Mouse (Mus musculus): Measurements from ENCODE around the gene Stum. TPM values are rescaled to one million over a fixed set of nuclear protein-coding genes. Genes with fewer than 3 reads are reported as not detected.

The Stum gene
- polyA plus RNA-seq, 1 experiment from 2014 or later, result 0.11 TPM

DNA sequence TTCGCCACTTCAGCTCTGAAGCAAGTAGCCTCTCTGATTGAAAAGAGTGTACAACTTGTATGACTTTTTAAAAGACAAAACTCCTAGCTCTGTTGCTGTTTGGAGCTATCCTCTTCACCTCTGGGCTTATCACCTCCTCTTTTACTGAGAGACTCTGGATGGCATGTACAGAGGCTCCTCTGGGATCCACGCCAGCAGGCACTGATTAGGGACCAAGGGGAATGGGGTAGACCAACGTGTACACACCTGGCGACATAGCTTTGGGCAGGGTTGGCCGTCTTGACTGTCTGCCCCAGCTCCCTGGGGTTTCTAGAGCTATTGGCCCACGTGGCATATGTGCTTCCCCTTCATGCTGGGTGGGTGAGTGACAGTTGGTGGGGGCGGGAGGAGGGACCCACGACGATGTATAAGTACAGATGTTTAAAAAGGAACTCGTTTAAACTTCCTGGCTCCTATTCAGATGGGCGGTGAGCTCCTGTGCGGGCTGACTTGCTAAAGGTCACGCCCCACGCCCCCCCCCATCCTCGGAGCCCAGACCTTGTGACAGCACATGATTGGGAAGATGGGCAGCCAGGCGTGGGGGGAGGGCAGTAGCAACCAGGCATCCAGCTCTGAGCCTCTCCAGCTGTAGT is 60.2 kb downstream of the Stum start:
- Histone ChIP-seq H3K9me3 (replicated peaks; ENCODE audit: control insufficient read depth, low read length) (no peaks in the 10 kb centered on the region), H3K27me3 (ENCODE audit: control insufficient read depth, insufficient read depth, low read length) (0 out of 2 replicates have a peak, but pooled peaks cover 4% of the 10 kb centered on the region), H3K4me1 (ENCODE audit: control insufficient read depth, insufficient read depth, low read length) (peaks cover 15% of the 10 kb centered on the region), H3K27ac (ENCODE audit: low read depth, low read length) (peak overlapping the region; percentile 36; the same call in 1 of the 2 replicates), H3K4me2 (no peak overlapping the region), H3K9ac (ENCODE audit: low read depth, low read length) (no peak overlapping the region), H3K36me3 (ENCODE audit: control insufficient read depth, insufficient read depth, low read length) (no peaks in the 10 kb centered on the region), H3K4me3 (ENCODE audit: low read depth, low read length) (no peak overlapping the region)
- ATAC-seq (replicated peaks; ENCODE audit: insufficient number of reproducible peaks, low FRiP score, low TSS enrichment), result no peak
- 52% methylated on average over 16 of the region's 16 CpGs for WGBS (ENCODE audit: insufficient replicate concordance)

DNA sequence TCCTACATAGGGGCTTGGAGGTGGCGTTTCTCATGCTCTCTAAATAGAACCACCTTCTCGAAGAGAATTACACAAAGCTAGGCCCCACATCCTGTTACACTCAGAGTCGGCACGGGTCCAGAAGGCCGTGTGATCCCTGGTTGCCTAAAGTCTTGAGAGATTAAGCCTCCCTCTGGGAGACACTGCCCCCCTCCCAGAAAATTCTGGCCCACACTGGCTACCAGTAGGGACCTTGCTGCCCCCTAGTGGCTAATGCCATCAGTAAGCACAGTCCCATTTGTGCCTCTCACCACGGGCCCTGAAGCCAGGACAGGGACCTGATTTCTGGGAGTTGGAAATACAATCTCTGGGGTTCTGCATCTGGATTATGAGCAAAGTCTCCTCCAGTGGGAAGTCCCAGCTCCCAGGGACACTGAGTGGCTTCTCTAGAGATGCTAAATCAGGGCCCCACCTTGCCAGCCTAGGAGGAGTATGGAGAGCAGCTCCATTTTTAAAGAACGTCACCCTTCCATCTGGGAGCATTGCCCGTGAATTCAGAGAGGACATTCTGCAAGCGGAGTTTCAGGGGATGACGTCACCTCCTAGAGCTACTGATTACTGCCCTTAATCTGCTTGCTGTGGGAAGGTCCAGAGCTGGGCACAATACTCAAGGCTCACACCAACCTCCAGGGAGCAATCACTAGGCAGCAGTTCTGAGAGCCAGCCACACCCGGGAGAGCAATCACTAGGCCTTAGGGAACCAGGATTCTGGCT is 61.1 kb downstream of the Stum start:
- WGBS (ENCODE audit: insufficient replicate concordance), result 21% methylated on average over 11 of the region's 11 CpGs
- H3K4me3 ChIP-seq (ENCODE audit: low read depth, low read length), result no peak overlapping the region
- H3K4me2 ChIP-seq, result peak overlapping the region; percentile 15
- H3K27me3 ChIP-seq (ENCODE audit: control insufficient read depth, insufficient read depth, low read length), result 0 out of 2 replicates have a peak, but pooled peaks cover 4% of the 10 kb centered on the region
- H3K36me3 ChIP-seq (ENCODE audit: control insufficient read depth, insufficient read depth, low read length), result no peaks in the 10 kb centered on the region
- H3K27ac ChIP-seq (ENCODE audit: low read depth, low read length), result peak overlapping the region; percentile 36; the same call in 1 of the 2 replicates
- H3K9me3 ChIP-seq (replicated peaks; ENCODE audit: control insufficient read depth, low read length), result no peaks in the 10 kb centered on the region
- H3K9ac ChIP-seq (ENCODE audit: low read depth, low read length), result no peak overlapping the region
- ATAC-seq (replicated peaks; ENCODE audit: insufficient number of reproducible peaks, low FRiP score, low TSS enrichment), result peak; percentile 65; the same call in 1 of the 2 replicates
- H3K4me1 ChIP-seq (ENCODE audit: control insufficient read depth, insufficient read depth, low read length), result peaks cover 15% of the 10 kb centered on the region

DNA sequence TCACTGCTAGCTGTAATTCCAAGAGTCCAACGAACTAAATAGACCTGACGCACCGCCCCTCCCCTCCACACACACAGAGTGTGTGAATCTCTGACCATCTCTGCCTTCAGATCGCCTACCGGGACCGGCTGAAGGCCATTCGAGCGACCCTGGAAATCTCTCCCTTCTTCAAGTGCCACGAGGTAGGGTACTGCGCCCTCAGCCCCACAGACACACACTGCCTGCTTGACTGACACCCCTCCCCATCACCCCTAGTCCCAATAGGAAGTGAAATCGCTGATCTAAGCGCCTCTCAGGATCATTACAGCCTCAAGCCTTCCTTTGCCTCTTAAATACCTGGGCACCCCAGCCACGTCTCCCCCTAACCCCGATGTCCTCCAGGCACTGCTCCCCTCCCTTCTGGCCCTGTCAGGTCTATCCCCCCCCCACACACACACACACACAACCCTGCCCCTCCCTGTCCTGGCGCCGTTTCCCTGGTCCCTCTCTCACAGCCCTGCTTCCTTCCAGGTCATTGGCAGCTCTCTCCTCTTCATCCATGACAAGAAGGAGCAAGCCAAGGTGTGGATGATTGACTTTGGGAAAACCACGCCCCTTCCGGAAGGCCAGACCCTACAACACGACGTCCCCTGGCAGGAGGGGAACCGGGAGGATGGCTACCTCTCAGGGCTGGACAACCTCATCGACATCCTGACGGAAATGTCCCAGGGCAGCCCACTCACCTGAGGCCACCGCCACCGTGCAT is 62.0 kb downstream of the Stum start:
- H3K27ac ChIP-seq (ENCODE audit: low read depth, low read length), result 0 out of 2 replicates have a peak overlapping the region, but pooled peaks have one; percentile 0
- no peaks in the 10 kb centered on the region for H3K36me3 ChIP-seq (ENCODE audit: control insufficient read depth, insufficient read depth, low read length)
- no peaks in the 10 kb centered on the region for H3K9me3 ChIP-seq (replicated peaks; ENCODE audit: control insufficient read depth, low read length)
- no peak overlapping the region for H3K4me3 ChIP-seq (ENCODE audit: low read depth, low read length)
- H3K9ac ChIP-seq (ENCODE audit: low read depth, low read length), result no peak overlapping the region
- WGBS (ENCODE audit: insufficient replicate concordance), result 53% methylated on average over 25 of the region's 25 CpGs
- no peak overlapping the region; the same call in 1 of the 2 replicates for H3K4me2 ChIP-seq
- ATAC-seq (replicated peaks; ENCODE audit: insufficient number of reproducible peaks, low FRiP score, low TSS enrichment), result no peak
- H3K4me1 ChIP-seq (ENCODE audit: control insufficient read depth, insufficient read depth, low read length), result peaks cover 18% of the 10 kb centered on the region
- H3K27me3 ChIP-seq (ENCODE audit: control insufficient read depth, insufficient read depth, low read length), result 0 out of 2 replicates have a peak, but pooled peaks cover 4% of the 10 kb centered on the region

DNA sequence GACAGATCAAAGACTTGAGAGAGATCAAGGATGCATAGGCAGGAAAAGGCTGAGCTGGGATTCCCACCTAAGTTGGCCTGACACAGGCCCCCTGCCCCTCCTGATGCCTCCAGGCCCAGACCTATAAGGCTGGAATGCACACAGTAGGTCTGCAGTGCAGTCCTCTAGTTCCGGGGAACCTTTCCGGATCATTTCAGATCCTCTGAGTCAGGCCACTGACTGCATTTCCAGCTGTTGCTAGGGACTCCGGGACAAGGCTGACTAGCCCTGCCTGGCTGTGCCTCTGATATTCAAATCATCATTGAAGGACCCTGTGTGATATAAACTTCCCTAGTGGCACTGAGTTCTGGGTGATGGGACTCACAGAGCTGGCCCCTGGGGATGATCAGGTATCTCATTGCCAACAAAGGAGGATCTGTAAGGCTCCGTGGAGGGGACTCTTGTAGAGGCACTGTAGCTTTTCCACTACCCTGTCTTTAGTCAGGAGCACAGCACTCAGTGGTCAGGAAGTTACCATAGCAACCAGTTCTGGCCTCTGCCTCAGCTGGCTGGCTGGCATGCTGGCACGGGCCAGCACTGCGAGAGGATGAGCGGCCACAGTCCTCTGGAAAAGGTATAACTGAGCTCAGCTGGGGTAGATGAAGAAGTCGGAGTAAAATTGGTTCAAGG is 62.7 kb downstream of the Stum start:
- H3K4me2 ChIP-seq, result no peak overlapping the region
- H3K27me3 ChIP-seq (ENCODE audit: control insufficient read depth, insufficient read depth, low read length), result 0 out of 2 replicates have a peak, but pooled peaks cover 2% of the 10 kb centered on the region
- 57% methylated on average over 8 of the region's 8 CpGs for WGBS (ENCODE audit: insufficient replicate concordance)
- H3K9me3 ChIP-seq (replicated peaks; ENCODE audit: control insufficient read depth, low read length), result no peaks in the 10 kb centered on the region
- ATAC-seq (replicated peaks; ENCODE audit: insufficient number of reproducible peaks, low FRiP score, low TSS enrichment), result no peak
- no peak overlapping the region for H3K9ac ChIP-seq (ENCODE audit: low read depth, low read length)
- no peak overlapping the region for H3K4me3 ChIP-seq (ENCODE audit: low read depth, low read length)
- H3K36me3 ChIP-seq (ENCODE audit: control insufficient read depth, insufficient read depth, low read length), result no peaks in the 10 kb centered on the region
- peaks cover 18% of the 10 kb centered on the region for H3K4me1 ChIP-seq (ENCODE audit: control insufficient read depth, insufficient read depth, low read length)
- H3K27ac ChIP-seq (ENCODE audit: low read depth, low read length), result no peak overlapping the region

DNA sequence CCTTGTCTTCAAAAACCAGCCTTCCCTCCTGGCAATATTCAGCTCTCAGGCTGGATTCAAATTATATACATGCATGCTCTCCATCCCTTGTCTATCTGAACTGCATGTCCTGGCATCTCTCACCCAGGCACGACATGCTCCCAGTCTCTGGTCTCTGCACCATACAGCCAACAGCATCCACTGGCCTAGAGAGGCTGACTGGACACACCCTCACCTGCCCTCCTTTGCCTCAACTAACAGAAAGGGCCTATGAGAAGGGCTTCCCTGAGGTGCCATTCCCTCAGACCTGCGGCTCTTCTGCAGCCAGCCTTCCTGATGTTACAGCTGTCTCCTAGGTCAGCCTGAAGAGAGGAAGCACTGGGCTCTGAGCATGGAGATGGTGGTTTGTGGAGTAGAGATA is 64.2 kb downstream of the Stum start:
- H3K9ac ChIP-seq (ENCODE audit: low read depth, low read length), result no peak overlapping the region
- no peak for ATAC-seq (replicated peaks; ENCODE audit: insufficient number of reproducible peaks, low FRiP score, low TSS enrichment)
- H3K27ac ChIP-seq (ENCODE audit: low read depth, low read length), result no peak overlapping the region
- WGBS (ENCODE audit: insufficient replicate concordance), result 81% methylated on average over 2 of the region's 2 CpGs
- no peaks in the 10 kb centered on the region for H3K9me3 ChIP-seq (replicated peaks; ENCODE audit: control insufficient read depth, low read length)
- no peak overlapping the region for H3K4me3 ChIP-seq (ENCODE audit: low read depth, low read length)
- no peaks in the 10 kb centered on the region for H3K27me3 ChIP-seq (ENCODE audit: control insufficient read depth, insufficient read depth, low read length)
- peaks cover 25% of the 10 kb centered on the region for H3K4me1 ChIP-seq (ENCODE audit: control insufficient read depth, insufficient read depth, low read length)
- no peaks in the 10 kb centered on the region for H3K36me3 ChIP-seq (ENCODE audit: control insufficient read depth, insufficient read depth, low read length)
- no peak overlapping the region for H3K4me2 ChIP-seq

DNA sequence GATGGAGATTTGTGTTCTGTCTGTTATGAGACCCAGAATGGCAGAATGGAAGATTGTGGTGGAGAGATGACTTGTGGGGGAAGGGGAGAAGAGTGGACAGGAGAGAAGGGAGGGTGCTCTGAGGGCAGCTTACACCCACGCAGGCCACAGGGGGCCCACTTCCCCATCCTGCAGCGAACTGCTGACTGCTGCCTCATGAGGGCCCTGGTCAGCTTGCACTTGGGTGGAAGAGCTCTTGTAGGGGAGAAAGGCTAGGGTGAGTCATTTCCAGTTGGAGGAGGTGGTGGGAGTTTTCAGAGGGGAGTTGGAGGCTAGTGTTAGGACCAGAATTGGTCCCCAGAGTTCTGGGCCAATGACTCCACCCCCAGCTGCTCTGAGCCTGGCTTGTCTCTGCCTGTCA is 66.2 kb downstream of the Stum start:
- H3K4me1 ChIP-seq (ENCODE audit: control insufficient read depth, insufficient read depth, low read length), result peaks cover 21% of the 10 kb centered on the region
- H3K27me3 ChIP-seq (ENCODE audit: control insufficient read depth, insufficient read depth, low read length), result no peaks in the 10 kb centered on the region
- no peak overlapping the region for H3K4me2 ChIP-seq
- no peaks in the 10 kb centered on the region for H3K36me3 ChIP-seq (ENCODE audit: control insufficient read depth, insufficient read depth, low read length)
- WGBS (ENCODE audit: insufficient replicate concordance), result 35% methylated on average over 2 of the region's 2 CpGs
- H3K4me3 ChIP-seq (ENCODE audit: low read depth, low read length), result no peak overlapping the region
- no peak overlapping the region for H3K27ac ChIP-seq (ENCODE audit: low read depth, low read length)
- no peak overlapping the region for H3K9ac ChIP-seq (ENCODE audit: low read depth, low read length)
- ATAC-seq (replicated peaks; ENCODE audit: insufficient number of reproducible peaks, low FRiP score, low TSS enrichment), result no peak
- no peaks in the 10 kb centered on the region for H3K9me3 ChIP-seq (replicated peaks; ENCODE audit: control insufficient read depth, low read length)

DNA sequence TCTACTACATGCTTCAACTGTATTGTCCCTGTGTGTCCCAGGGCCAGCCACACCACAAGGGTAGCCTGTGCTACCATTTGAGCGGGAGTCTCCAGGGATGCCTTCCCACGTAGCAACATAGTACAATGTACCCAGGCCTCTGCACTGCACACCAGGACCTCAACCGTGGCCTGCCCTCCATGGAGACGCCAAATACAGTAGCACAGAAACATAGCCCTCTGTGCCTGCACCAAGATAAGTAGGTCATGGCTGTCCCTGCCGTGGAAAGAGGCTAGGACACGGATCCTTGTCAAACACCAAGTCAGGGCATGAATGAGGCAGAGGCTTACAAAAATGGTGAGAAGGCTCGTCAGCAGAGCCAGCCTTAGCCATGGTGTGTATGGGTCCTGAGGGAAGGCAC is 67.5 kb downstream of the Stum start:
- H3K4me3 ChIP-seq (ENCODE audit: low read depth, low read length), result no peak overlapping the region
- no peak overlapping the region for H3K27ac ChIP-seq (ENCODE audit: low read depth, low read length)
- no peaks in the 10 kb centered on the region for H3K9me3 ChIP-seq (replicated peaks; ENCODE audit: control insufficient read depth, low read length)
- H3K4me1 ChIP-seq (ENCODE audit: control insufficient read depth, insufficient read depth, low read length), result peaks cover 20% of the 10 kb centered on the region
- H3K36me3 ChIP-seq (ENCODE audit: control insufficient read depth, insufficient read depth, low read length), result no peaks in the 10 kb centered on the region
- H3K9ac ChIP-seq (ENCODE audit: low read depth, low read length), result no peak overlapping the region
- no peaks in the 10 kb centered on the region for H3K27me3 ChIP-seq (ENCODE audit: control insufficient read depth, insufficient read depth, low read length)
- ATAC-seq (replicated peaks; ENCODE audit: insufficient number of reproducible peaks, low FRiP score, low TSS enrichment), result no peak
- no peak overlapping the region for H3K4me2 ChIP-seq
- 80% methylated on average over 7 of the region's 7 CpGs for WGBS (ENCODE audit: insufficient replicate concordance)

DNA sequence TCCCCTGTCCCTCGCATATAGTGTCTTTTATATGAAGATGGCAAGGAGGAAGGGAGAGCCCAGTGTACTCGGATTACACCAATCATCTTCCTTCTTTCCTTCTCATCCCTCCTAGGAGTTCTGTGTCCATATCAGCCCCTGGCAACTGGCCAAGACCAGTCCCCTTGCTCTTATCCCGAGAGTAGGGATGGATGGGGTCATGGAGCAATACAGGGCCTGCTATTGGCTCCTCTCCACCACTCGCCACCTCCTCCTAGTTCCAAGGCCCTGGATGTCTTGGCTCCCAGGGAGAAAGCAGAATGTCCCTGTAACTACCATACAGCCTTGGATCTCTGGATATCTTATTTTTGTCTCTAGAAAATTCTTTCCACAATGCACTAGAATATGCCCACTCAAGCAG is 68.2 kb downstream of the Stum start:
- no peaks in the 10 kb centered on the region for H3K9me3 ChIP-seq (replicated peaks; ENCODE audit: control insufficient read depth, low read length)
- no peak overlapping the region for H3K4me2 ChIP-seq
- no peak overlapping the region for H3K4me3 ChIP-seq (ENCODE audit: low read depth, low read length)
- peaks cover 23% of the 10 kb centered on the region for H3K4me1 ChIP-seq (ENCODE audit: control insufficient read depth, insufficient read depth, low read length)
- no peak overlapping the region for H3K9ac ChIP-seq (ENCODE audit: low read depth, low read length)
- H3K36me3 ChIP-seq (ENCODE audit: control insufficient read depth, insufficient read depth, low read length), result no peaks in the 10 kb centered on the region
- no peak; the same call in 1 of the 2 replicates for ATAC-seq (replicated peaks; ENCODE audit: insufficient number of reproducible peaks, low FRiP score, low TSS enrichment)
- WGBS (ENCODE audit: insufficient replicate concordance), result 43% methylated on average over 4 of the region's 4 CpGs
- no peaks in the 10 kb centered on the region for H3K27me3 ChIP-seq (ENCODE audit: control insufficient read depth, insufficient read depth, low read length)
- no peak overlapping the region for H3K27ac ChIP-seq (ENCODE audit: low read depth, low read length)
